ENCODE assay signal across 3 mouse cellular contexts in genomic region chr12:78922977-78923376, GRCm38 (mm10). TPM values are rescaled to one million over a fixed set of nuclear protein-coding genes. Genes with fewer than 3 reads are reported as not detected.
"Had no signal": no experiment of that assay in that cellular context is flagged by ENCODE, and none has a peak within 500 bp of the region (broad histone marks: within the 10 kb centered on the region; RNA-seq: fewer than 3 reads in every experiment).

No protein-coding gene starts in this region.

RNA-seq across cellular contexts. Expression of gene Plek2, which starts 16.2 kb away (rescaled TPM):
- total RNA-seq: megakaryocyte progenitor cell, adult 5-6 weeks; monocyte, adult 5-6 weeks; neutrophil, adult 5-6 weeks had no signal
